Mouse (Mus musculus) limb, embryonic 14.5 days (tissue): ENCODE data around the gene Lsm2. TPM values are rescaled to one million over a fixed set of nuclear protein-coding genes. Genes with fewer than 3 reads are reported as not detected.

Source experiments
- ATAC-seq: fragments of 200-750 bp; cut with Nextera tagmentation; 2 replicates; pipeline ENCODE4 v1.8.0; 2017; ENCODE audit warnings: low read depth, moderate number of reproducible peaks, moderate TSS enrichment; ENCODE audit not compliant: low FRiP score
- DNase-seq: peaks from one replicate; pipeline ENCODE4 v3.0.0-alpha.2; 2015; ENCODE audit warnings: low spot score
- H3K27ac ChIP-seq: fragments of 300-500 bp; sonication (generic); replicated peaks from 2 replicates; pipeline ENCODE4 v1.5.1; 2014; ENCODE audit warnings: low read depth, mild to moderate bottlenecking, low read length, moderate library complexity, mixed read lengths
- H3K27me3 ChIP-seq: fragments of 300-500 bp; sonication (generic); 2 replicates; pipeline ENCODE4 v1.6.1; 2014; ENCODE audit warnings: low read length, mixed read lengths; ENCODE audit not compliant: control insufficient read depth, insufficient read depth
- H3K36me3 ChIP-seq: fragments of 300-500 bp; sonication (generic); 2 replicates; pipeline ENCODE4 v1.6.1; 2014; ENCODE audit warnings: mild to moderate bottlenecking, low read length, moderate library complexity, mixed read lengths; ENCODE audit not compliant: control insufficient read depth, insufficient read depth
- H3K4me1 ChIP-seq: fragments of 300-500 bp; sonication (generic); 2 replicates; pipeline ENCODE4 v1.6.1; 2014; ENCODE audit warnings: antibody characterized with exemption, low read length, mixed read lengths; ENCODE audit not compliant: control insufficient read depth, insufficient read depth
- H3K4me2 ChIP-seq: fragments of 300-500 bp; sonication (generic); replicated peaks from 2 replicates; pipeline ENCODE4 v1.6.1; 2014; ENCODE audit warnings: low read depth, mild to moderate bottlenecking, low read length, moderate library complexity; ENCODE audit not compliant: severe bottlenecking
- H3K4me3 ChIP-seq: fragments of 300-500 bp; sonication (generic); replicated peaks from 2 replicates; pipeline ENCODE4 v1.5.1; 2014; ENCODE audit warnings: low read length
- H3K9ac ChIP-seq: fragments of 300-500 bp; sonication (generic); 2 replicates; pipeline ENCODE4 v1.6.1; 2014; ENCODE audit warnings: mild to moderate bottlenecking, low read depth, low read length, moderate library complexity; ENCODE audit not compliant: severe bottlenecking
- H3K9me3 ChIP-seq: fragments of 300-500 bp; sonication (generic); 2 replicates; pipeline ENCODE4 v1.6.1; 2016; ENCODE audit warnings: low read length; ENCODE audit not compliant: control insufficient read depth
- POLR2A ChIP-seq: fragments of 200-500 bp; IDR thresholded peaks from 2 replicates; pipeline ENCODE4 v1.8.0; 2012; ENCODE audit warnings: inconsistent platforms, mild to moderate bottlenecking, moderate library complexity, borderline replicate concordance; ENCODE audit not compliant: insufficient read depth, insufficient read length; ENCODE audit errors: extremely low read depth
- WGBS: fragments of 180-500 bp; shearing (Covaris S2); extraction: QIAGEN DNeasy Blood & Tissue Kit; methylation state at CpG from one replicate; pipeline ENCODE4 v1.1.7; 2014; 5-methylcytosine and 5-hydroxymethylcytosine counted together
- polyA plus RNA-seq, 2 experiments: library from polyadenylated mRNA; depleted of rRNA in 1 of 2; stranded (reverse) in 1 of 2; unstranded in 1 of 2; fragments of >200 nt; fragmentation: Nextera tagmentation in 1 of 2; extraction: Ambion mirVana in 1 of 2; gene quantifications; 2 replicates each; pipeline versions ENCODE4 v1.2.1 to v1.2.3; 2012 to 2014

Gene Lsm2
- polyA plus RNA-seq, 2 experiments: 170 to 186 TPM

DNA sequence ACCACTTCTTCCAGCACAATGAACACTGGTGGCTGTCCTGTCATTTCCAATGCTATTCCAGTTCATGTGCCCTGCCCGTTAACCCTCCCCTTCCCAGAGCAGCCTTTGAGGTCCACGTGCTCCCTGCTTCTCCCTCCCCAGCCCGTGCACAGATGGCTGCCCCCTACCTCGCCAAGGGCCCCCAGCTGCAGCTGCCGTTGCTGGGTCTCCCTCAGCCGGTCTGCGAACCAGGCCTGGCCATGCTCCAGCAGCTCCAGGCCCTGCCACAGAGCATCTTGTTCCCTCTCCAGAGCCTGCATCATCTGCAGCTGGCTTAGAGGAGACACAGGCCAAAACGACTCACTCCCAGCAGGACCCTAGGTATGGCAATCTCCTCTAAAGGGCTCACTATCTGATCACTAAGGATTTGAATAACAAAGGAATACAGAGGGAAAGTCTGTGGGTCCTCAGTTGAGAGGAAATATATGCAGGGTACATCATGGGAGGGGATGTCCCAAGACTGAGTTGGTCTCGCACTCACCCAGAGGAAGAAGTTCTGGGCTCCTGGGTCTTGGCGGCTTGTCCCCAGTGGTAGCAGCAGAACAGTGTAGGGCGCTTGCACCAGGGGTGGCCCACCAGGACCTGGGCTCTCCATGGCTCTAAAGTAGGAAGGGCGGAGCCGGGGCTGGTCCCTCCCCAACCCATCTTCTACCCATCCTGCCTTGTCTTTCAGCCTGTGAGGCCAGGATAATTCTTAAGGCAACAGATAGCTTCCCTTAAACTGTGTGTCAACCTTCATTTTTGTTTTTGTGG is 45.8 kb downstream of the Lsm2 start, which contains the start of gene Sapcd1:
Gene Sapcd1, minus strand, starts transcription at position 740 of the 792 bp plus-strand sequence.
- H3K4me2 ChIP-seq: peak within 1 kb of the TSS; percentile 8; the same call in 1 of the 2 replicates
- TF ChIP-seq POLR2A: no peak
- H3K4me3 ChIP-seq: peak within 1 kb of the TSS; percentile 7
- 34% methylated on average over 13 of the region's 13 CpGs for WGBS
- no peaks in the 10 kb centered on the region for H3K27me3 ChIP-seq
- 0 out of 2 replicates have a peak within 1 kb of the TSS, but pooled peaks have one; percentile 34 for H3K9ac ChIP-seq
- ATAC-seq (peak; percentile 77), DNase-seq (peak; percentile 73)
- H3K36me3 ChIP-seq: no peaks in the 10 kb centered on the region
- no peaks in the 10 kb centered on the region for H3K9me3 ChIP-seq
- peak within 1 kb of the TSS; percentile 61 for H3K27ac ChIP-seq
- peaks cover 13% of the 10 kb centered on the region; the same call in 1 of the 2 replicates for H3K4me1 ChIP-seq

DNA sequence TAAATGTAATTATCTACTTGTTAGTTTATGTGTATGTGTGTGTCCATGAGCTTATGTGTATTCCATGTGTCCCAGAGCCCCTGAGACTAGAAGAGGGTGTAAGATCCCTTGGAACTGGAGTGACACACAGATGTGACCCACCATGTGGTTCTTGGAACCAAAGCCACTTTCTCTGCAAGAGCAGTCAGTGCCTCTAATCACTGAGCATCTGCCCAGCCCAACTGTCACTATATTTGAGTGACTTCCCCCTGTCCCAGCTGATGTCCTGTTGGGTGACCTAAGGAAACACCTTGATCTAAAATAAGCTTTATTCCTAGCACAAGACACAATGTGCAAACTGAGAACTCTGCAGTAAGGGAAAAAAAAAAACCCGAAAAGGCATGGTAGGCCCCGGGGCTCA is 46.7 kb downstream of the Lsm2 start:
- peaks cover 13% of the 10 kb centered on the region; the same call in 1 of the 2 replicates for H3K4me1 ChIP-seq
- H3K27ac ChIP-seq: no peak overlapping the region
- no peaks in the 10 kb centered on the region for H3K9me3 ChIP-seq
- 91% methylated on average over 2 of the region's 2 CpGs for WGBS
- no peaks in the 10 kb centered on the region for H3K36me3 ChIP-seq
- H3K27me3 ChIP-seq: no peaks in the 10 kb centered on the region
- no peak overlapping the region for H3K4me3 ChIP-seq
- H3K4me2 ChIP-seq: no peak overlapping the region
- DNase-seq (no peak), ATAC-seq (no peak)
- TF ChIP-seq POLR2A: no peak
- H3K9ac ChIP-seq: 0 out of 2 replicates have a peak overlapping the region, but pooled peaks have one; percentile 8

DNA sequence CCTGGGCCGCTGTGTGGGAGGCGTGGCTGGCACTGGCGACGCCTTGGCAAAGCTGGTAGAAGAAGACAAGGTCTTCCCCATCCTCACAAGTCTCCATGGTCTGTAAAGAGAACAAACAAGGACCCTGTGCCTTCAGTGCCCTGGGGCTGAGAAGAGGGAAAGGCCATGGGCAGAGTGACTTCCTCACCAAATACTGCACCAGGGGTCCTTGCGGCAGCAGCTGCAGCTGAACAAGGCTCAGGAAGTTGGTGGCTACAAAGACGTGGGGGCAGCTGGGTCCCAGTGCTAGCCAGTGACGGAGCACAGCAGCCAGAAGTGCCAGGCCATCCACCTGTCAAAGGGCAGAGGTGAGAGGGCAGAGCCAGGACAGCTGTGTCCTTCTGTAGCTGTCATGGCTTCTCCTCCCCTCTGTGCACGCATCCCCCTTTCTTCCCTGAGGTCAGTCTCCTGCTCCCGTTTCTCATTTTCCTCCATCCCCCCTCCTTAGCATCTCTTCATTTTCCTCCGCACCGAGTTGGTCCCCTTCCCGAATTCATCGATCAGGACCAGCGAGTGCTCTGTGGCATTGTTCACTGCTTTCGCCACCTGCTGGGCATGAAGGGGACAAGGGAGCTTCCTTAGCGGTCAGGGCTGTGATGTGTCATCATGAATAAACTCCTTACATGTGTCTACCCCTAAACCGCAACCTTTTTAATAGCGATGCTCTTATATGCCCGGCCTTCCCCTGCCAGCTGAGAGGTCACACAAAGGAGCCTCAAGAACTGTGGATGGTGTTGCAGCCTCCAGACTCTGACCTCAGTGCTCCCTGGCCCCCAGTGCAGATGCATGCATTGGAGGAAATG is 48.2 kb downstream of the Lsm2 start:
- H3K9ac ChIP-seq: no peak overlapping the region
- no peak overlapping the region for H3K4me2 ChIP-seq
- H3K4me1 ChIP-seq: peaks cover 13% of the 10 kb centered on the region; the same call in 1 of the 2 replicates
- no peak overlapping the region for H3K4me3 ChIP-seq
- no peak for TF ChIP-seq POLR2A
- 36% methylated on average over 19 of the region's 19 CpGs for WGBS
- no peak overlapping the region for H3K27ac ChIP-seq
- ATAC-seq (no peak), DNase-seq (no peak)
- H3K9me3 ChIP-seq: no peaks in the 10 kb centered on the region
- no peaks in the 10 kb centered on the region for H3K27me3 ChIP-seq
- H3K36me3 ChIP-seq: no peaks in the 10 kb centered on the region

DNA sequence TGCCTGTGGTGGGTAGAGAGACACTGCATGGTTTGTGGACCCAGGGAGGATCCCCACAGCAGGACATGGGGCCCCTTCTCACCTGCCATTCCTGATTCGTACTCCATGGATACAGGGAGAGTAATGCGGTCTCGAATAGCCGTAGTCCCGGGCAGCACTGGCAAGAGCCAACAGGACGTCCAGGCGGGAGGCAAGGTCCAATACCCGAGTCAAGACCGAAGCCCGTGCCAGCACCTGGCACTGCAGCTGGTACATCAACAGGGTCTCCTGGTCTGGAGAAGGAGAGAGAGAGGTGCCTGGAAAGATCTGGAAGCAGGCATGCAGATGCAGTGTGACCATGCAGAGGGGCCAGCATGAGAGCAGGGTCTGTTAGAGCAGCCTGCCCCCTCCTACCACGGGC is 49.6 kb downstream of the Lsm2 start:
- Histone ChIP-seq H3K4me2 (no peak overlapping the region), H3K9me3 (no peaks in the 10 kb centered on the region), H3K27me3 (no peaks in the 10 kb centered on the region), H3K36me3 (no peaks in the 10 kb centered on the region), H3K4me1 (peaks cover 8% of the 10 kb centered on the region; the same call in 1 of the 2 replicates), H3K4me3 (no peak overlapping the region), H3K9ac (no peak overlapping the region), H3K27ac (no peak overlapping the region)
- DNase-seq (no peak), ATAC-seq (no peak)
- no peak for TF ChIP-seq POLR2A
- WGBS: 87% methylated on average over 11 of the region's 11 CpGs

DNA sequence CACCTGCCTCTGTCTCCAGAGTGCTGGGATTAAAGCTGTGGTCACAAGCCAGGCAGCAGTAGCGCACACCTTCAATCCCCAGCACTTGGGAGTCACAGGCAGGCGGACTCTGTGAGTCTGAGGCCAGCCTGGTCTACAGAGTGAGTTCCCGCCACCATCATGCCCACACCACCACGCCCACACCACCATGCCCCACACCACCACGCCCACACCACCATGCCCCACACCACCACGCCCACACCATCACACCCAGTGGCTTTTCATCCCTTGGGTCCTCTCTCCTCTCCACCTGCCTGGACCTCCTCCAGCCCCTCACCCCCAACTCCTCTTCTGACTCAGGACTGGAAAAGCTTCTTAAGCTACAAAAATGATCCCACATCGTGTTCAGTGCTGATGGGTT is 50.2 kb downstream of the Lsm2 start:
- H3K9me3 ChIP-seq: no peaks in the 10 kb centered on the region
- H3K27ac ChIP-seq: no peak overlapping the region
- DNase-seq (no peak), ATAC-seq (no peak)
- WGBS: 91% methylated on average over 7 of the region's 7 CpGs
- no peak overlapping the region for H3K9ac ChIP-seq
- H3K4me3 ChIP-seq: no peak overlapping the region
- 0 out of 2 replicates have a peak, but pooled peaks cover 7% of the 10 kb centered on the region for H3K4me1 ChIP-seq
- no peaks in the 10 kb centered on the region for H3K27me3 ChIP-seq
- no peak for TF ChIP-seq POLR2A
- no peak overlapping the region for H3K4me2 ChIP-seq
- no peaks in the 10 kb centered on the region for H3K36me3 ChIP-seq
